Mouse (Mus musculus) C2C12 (cell line): ENCODE results near the gene Ly9. TPM values are rescaled to one million over a fixed set of nuclear protein-coding genes. Genes with fewer than 3 reads are reported as not detected.

Source experiments
- H3K27me3 ChIP-seq: one replicate; pipeline ENCODE4 v1.6.1; 2011; ENCODE audit not compliant: control insufficient read depth, insufficient read depth, insufficient read length
- H3K36me3 ChIP-seq: one replicate; pipeline ENCODE4 v1.6.1; 2011; ENCODE audit not compliant: control insufficient read depth, insufficient read depth
- H3K4me3 ChIP-seq: one replicate; pipeline ENCODE4 v1.5.1; 2011; ENCODE audit warnings: mild to moderate bottlenecking, control low read depth; ENCODE audit not compliant: poor library complexity, insufficient read depth, severe bottlenecking
- H3K79me2 ChIP-seq: one replicate; pipeline ENCODE4 v1.6.1; 2011; ENCODE audit not compliant: control insufficient read depth, insufficient read depth
- H3K79me3 ChIP-seq: one replicate; pipeline ENCODE4 v1.6.1; 2011; ENCODE audit warnings: low read depth, control low read depth
- H3ac ChIP-seq: one replicate; pipeline ENCODE3; 2011; ENCODE audit warnings: low read depth; ENCODE audit not compliant: control insufficient read depth, insufficient read length
- CEBPB ChIP-seq: IDR thresholded peaks from one replicate; pipeline ENCODE4 v1.6.1; 2011; ENCODE audit warnings: low read depth, mild to moderate bottlenecking, control low read depth, moderate library complexity
- CTCF ChIP-seq: IDR thresholded peaks from one replicate; pipeline ENCODE4 v1.5.1; 2011; ENCODE audit not compliant: control insufficient read depth, insufficient read depth, insufficient read length
- FOSL1 ChIP-seq: IDR thresholded peaks from one replicate; pipeline ENCODE4 v1.8.0; 2011; ENCODE audit warnings: mild to moderate bottlenecking, low read length; ENCODE audit not compliant: poor library complexity, insufficient read depth, severe bottlenecking
- MAX ChIP-seq: IDR thresholded peaks from one replicate; pipeline ENCODE4 v1.6.1; 2011; ENCODE audit warnings: mild to moderate bottlenecking, control low read depth
- MYOD1 ChIP-seq: IDR thresholded peaks from one replicate; pipeline ENCODE4 v1.6.1; 2011; ENCODE audit warnings: low read depth; ENCODE audit not compliant: control insufficient read depth, insufficient read length
- MYOG ChIP-seq: IDR thresholded peaks from one replicate; pipeline ENCODE4 v1.6.1; 2011; ENCODE audit not compliant: control insufficient read depth, insufficient read length; ENCODE audit errors: extremely low read depth
- USF1 ChIP-seq: IDR thresholded peaks from one replicate; pipeline ENCODE4 v1.6.1; 2011; ENCODE audit warnings: low read depth, mild to moderate bottlenecking, control low read depth, moderate library complexity
- polyA plus RNA-seq: library from polyadenylated mRNA; unstranded; fragments of >200 nt; fragmentation: generic; extraction: Trizol; gene quantifications from one replicate; pipeline ENCODE4 v1.2.1, GENCODE M21; 2012; ENCODE audit warnings: missing spikeins

Ly9 gene
- polyA plus RNA-seq, 1 experiment, result not detected

- Histone ChIP-seq H3K4me3 (no peak overlapping the region), H3K79me2 (no peaks in the 10 kb centered on the region), H3K79me3 (no peaks in the 10 kb centered on the region), H3ac (no peak overlapping the region), H3K27me3 (no peaks in the 10 kb centered on the region), H3K36me3 (no peaks in the 10 kb centered on the region)
- TF ChIP-seq USF1 (no peak), FOSL1 (no peak), CEBPB (no peak), MAX (no peak), CTCF (no peak), MYOD1 (no peak), MYOG (no peak)
These were observed 22.8 kb upstream of the Ly9 start for GRCm38 (mm10) chr1:171630041-171630440.

GRCm38 (mm10) chr1:171629168-171629567, 22.0 kb upstream of the Ly9 start:
- no peaks in the 10 kb centered on the region for H3K27me3 ChIP-seq
- no peaks in the 10 kb centered on the region for H3K79me3 ChIP-seq
- TF ChIP-seq FOSL1 (no peak), CEBPB (no peak), USF1 (no peak), MYOG (no peak), CTCF (no peak), MYOD1 (no peak), MAX (no peak)

GRCm38 (mm10) chr1:171627801-171628200, 20.6 kb upstream of the Ly9 start:
- TF ChIP-seq CTCF, result no peak
- no peak for TF ChIP-seq MYOD1
- TF ChIP-seq MAX, result no peak
- no peak for TF ChIP-seq CEBPB
- TF ChIP-seq FOSL1, result no peak
- no peaks in the 10 kb centered on the region for H3K36me3 ChIP-seq
- H3K79me3 ChIP-seq, result no peaks in the 10 kb centered on the region
- no peaks in the 10 kb centered on the region for H3K79me2 ChIP-seq
- no peaks in the 10 kb centered on the region for H3K27me3 ChIP-seq
- no peak overlapping the region for H3K4me3 ChIP-seq
- no peak overlapping the region for H3ac ChIP-seq

More at GRCm38 (mm10) chr1:171629168-171629567, 22.0 kb upstream of the Ly9 start:
- Histone ChIP-seq H3ac (no peak overlapping the region), H3K79me2 (no peaks in the 10 kb centered on the region), H3K36me3 (no peaks in the 10 kb centered on the region), H3K4me3 (no peak overlapping the region)

GRCm38 (mm10) chr1:171620091-171620490, 12.9 kb upstream of the Ly9 start:
- Histone ChIP-seq H3K79me2 (no peaks in the 10 kb centered on the region), H3K36me3 (no peaks in the 10 kb centered on the region), H3K4me3 (no peak overlapping the region), H3ac (no peak overlapping the region), H3K27me3 (no peaks in the 10 kb centered on the region), H3K79me3 (no peaks in the 10 kb centered on the region)
- TF ChIP-seq CTCF, result no peak
- TF ChIP-seq MAX, result no peak
- no peak for TF ChIP-seq USF1

- H3K36me3 ChIP-seq, result no peaks in the 10 kb centered on the region
- no peaks in the 10 kb centered on the region for H3K79me2 ChIP-seq
- TF ChIP-seq FOSL1 (no peak), MYOD1 (no peak), MYOG (no peak), CEBPB (no peak), USF1 (no peak), MAX (no peak), CTCF (no peak)
- no peak overlapping the region for H3ac ChIP-seq
- no peaks in the 10 kb centered on the region for H3K79me3 ChIP-seq
- no peaks in the 10 kb centered on the region for H3K27me3 ChIP-seq
- H3K4me3 ChIP-seq, result no peak overlapping the region
These were observed 12.4 kb upstream of the Ly9 start for GRCm38 (mm10) chr1:171619645-171620044.

- Histone ChIP-seq H3K4me3 (no peak overlapping the region), H3K79me2 (no peaks in the 10 kb centered on the region), H3K27me3 (no peaks in the 10 kb centered on the region), H3K36me3 (no peaks in the 10 kb centered on the region), H3ac (no peak overlapping the region), H3K79me3 (no peaks in the 10 kb centered on the region)
- TF ChIP-seq MYOD1 (no peak), CEBPB (no peak), USF1 (no peak), MYOG (no peak), CTCF (no peak), FOSL1 (no peak), MAX (no peak)
These were observed 11.8 kb upstream of the Ly9 start for GRCm38 (mm10) chr1:171619001-171619400.
